Mouse (Mus musculus) myocyte (in vitro differentiated cells): ENCODE measurements around the gene Dcaf1.

Source experiments
- CEBPB ChIP-seq: IDR thresholded peaks from 2 replicates; pipeline ENCODE4 v1.6.1; 2011; ENCODE audit warnings: mild to moderate bottlenecking, moderate library complexity; ENCODE audit not compliant: poor library complexity, insufficient read depth, severe bottlenecking
- MAX ChIP-seq: IDR thresholded peaks from one replicate; pipeline ENCODE4 v1.6.1; 2011; ENCODE audit warnings: low read depth, mild to moderate bottlenecking, control low read depth
- MYOD1 ChIP-seq, 3 experiments: IDR thresholded peaks; one replicate each; pipeline ENCODE4 v1.6.1; 2011; ENCODE audit warnings: control low read depth in 2 of 3, low read depth in 2 of 3, mild to moderate bottlenecking in 2 of 3, moderate library complexity in 1 of 3; ENCODE audit not compliant: insufficient read length in 2 of 3, control insufficient read depth in 1 of 3
- POLR2A ChIP-seq: IDR thresholded peaks from one replicate; pipeline ENCODE4 v1.6.1; 2011; ENCODE audit warnings: low read depth, mild to moderate bottlenecking, control low read depth, moderate library complexity; ENCODE audit not compliant: insufficient read length
- REST ChIP-seq: IDR thresholded peaks from one replicate; pipeline ENCODE4 v1.6.1; 2011; ENCODE audit warnings: mild to moderate bottlenecking, control low read depth, moderate library complexity; ENCODE audit not compliant: insufficient read depth, insufficient read length
- TCF12 ChIP-seq: IDR thresholded peaks from one replicate; pipeline ENCODE4 v1.6.1; 2011; ENCODE audit warnings: mild to moderate bottlenecking, control low read depth; ENCODE audit not compliant: poor library complexity, insufficient read depth, severe bottlenecking
- USF1 ChIP-seq: IDR thresholded peaks from one replicate; pipeline ENCODE4 v1.6.1; 2011; ENCODE audit warnings: low read depth, mild to moderate bottlenecking, control low read depth, moderate library complexity

- TF ChIP-seq POLR2A (no peak), TCF12 (no peak), MYOD1 (IDR thresholded peaks at IDR 0.05; ENCODE audit: control insufficient read depth in 1 of 3, insufficient read length in 2 of 3, low read depth in 2 of 3) (no peak), REST (no peak), USF1 (no peak), MAX (no peak), CEBPB (no peak)
These were observed 69.0 kb downstream of the Dcaf1 start for GRCm38 (mm10) chr9:106890496-106891240.
